Mouse (Mus musculus): ENCODE results near the gene Rbfox1.

Rbfox1 gene

DNA sequence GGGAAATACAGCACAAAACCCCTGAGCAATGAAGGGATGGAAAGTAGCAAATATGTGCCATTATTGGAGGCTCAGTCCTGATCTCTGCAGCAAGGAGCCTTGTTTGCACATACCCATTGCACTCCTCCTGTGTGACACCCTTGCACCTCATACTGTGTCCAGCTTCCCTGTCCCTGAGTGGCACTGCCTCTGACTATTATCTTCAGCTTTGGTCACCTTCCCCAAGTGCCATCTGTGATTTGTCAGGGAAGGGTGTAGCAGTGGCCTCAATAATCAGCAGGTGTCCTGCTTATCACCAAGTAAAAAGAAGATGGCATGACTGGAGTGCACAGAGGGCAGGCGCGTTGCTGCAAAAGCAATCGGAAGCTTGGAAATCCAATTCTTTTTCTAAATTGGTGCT lies 1119.4 kb downstream of the Rbfox1 start:
- no peak for DNase-seq (ENCODE audit: low read depth, low spot score)
- no peaks in the 10 kb centered on the region for H3K36me3 ChIP-seq (ENCODE audit: control insufficient read depth, insufficient read depth, low read length, poor library complexity, severe bottlenecking)
- H3K27me3 ChIP-seq (ENCODE audit: control insufficient read depth, insufficient read depth, low read length, poor library complexity, severe bottlenecking) = no peaks in the 10 kb centered on the region

DNA sequence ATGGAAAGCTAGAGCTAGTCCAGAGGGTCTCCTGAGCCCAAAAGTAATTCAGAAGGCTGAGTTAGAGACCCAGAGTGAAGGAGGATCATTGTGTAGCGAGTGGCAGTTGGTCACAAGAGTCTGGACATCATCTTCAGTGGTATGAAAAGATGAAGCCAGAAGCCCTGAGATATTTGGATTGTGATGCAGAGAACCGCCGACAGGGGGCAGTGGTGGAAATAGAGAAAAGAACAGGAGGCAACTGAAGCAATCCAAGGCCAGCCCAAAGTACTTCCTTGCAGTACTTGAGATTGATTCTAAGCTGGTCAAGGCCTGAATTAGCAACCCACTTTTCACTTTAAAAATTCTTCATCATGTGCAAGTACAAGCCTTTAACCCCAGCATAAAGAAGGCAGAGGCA lies 1120.3 kb downstream of the Rbfox1 start:
- Histone ChIP-seq H3K36me3 (ENCODE audit: control insufficient read depth, insufficient read depth, low read length, poor library complexity, severe bottlenecking) (no peaks in the 10 kb centered on the region), H3K27me3 (ENCODE audit: control insufficient read depth, insufficient read depth, low read length, poor library complexity, severe bottlenecking) (no peaks in the 10 kb centered on the region)
- DNase-seq (ENCODE audit: low read depth, low spot score) = no peak

DNA sequence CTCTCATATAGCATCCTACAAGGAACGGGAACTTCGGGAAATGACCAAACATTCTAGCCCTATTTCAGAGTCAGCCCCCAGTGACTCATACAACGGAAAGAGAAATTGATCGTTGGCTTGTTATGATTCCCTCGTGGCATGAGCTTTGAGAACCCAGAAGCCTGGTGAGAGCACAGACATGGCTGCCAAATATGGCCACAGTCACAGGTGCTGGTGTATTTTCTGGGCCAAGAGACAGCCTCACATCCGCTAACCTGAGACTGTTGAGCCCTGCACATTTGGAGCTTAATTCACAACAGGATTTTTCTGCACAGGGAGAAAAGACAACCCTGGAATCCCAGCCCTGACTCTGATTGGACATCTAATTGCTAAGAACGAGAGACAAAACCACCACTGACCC lies 1132.2 kb downstream of the Rbfox1 start:
- no peaks in the 10 kb centered on the region for H3K27me3 ChIP-seq (ENCODE audit: control insufficient read depth, insufficient read depth, low read length, poor library complexity, severe bottlenecking)

DNA sequence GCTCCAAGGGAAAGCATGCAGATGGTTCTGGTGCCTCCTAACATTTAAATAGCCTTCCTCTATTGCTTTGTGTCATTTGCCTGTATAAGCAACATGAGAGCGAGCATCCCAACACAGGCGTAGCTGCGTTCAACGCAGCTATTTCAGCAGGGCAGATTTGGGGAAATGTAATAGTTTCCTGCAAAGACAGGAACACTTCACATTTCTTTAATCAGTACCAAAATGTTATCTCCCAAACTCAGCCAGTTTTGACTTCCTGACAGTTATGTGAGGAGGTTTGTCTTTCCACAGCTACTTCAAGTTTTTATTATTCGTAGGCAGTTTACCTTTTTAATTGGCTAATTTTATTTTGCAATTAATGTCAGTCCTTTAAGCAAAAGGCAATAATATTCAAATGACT lies 1149.1 kb downstream of the Rbfox1 start:
- no peaks in the 10 kb centered on the region for H3K36me3 ChIP-seq (ENCODE audit: control insufficient read depth, insufficient read depth, low read length, poor library complexity, severe bottlenecking)

More for the DNA sequence above, 1132.2 kb downstream of the Rbfox1 start:
- H3K36me3 ChIP-seq (ENCODE audit: control insufficient read depth, insufficient read depth, low read length, poor library complexity, severe bottlenecking) = no peaks in the 10 kb centered on the region
- DNase-seq (ENCODE audit: low read depth, low spot score) = no peak

DNA sequence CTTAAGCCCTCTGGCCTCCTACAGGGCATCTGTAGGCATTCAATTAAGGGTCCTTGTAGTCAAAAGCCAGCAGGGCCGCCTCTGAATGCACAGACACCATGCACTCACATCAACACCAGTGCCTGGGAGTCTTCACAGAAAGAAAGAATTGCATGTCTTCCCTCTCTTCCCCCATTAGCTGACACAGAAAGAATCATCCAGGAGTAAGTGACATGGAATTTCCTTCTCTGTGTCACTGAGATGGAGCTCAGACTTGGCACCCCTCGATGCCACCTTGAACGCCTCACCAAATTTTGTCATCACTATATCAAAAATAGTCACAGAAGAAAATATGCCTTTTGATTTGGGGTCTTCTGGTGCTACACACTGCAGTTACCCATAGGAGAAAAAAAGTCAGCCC lies 1151.4 kb downstream of the Rbfox1 start:
- Histone ChIP-seq H3K36me3 (ENCODE audit: control insufficient read depth, insufficient read depth, low read length, poor library complexity, severe bottlenecking) (no peaks in the 10 kb centered on the region), H3K27me3 (ENCODE audit: control insufficient read depth, insufficient read depth, low read length, poor library complexity, severe bottlenecking) (no peaks in the 10 kb centered on the region; the same call in 1 of the 2 replicates)
- DNase-seq (ENCODE audit: low read depth, low spot score) = no peak

More for the DNA sequence above, 1149.1 kb downstream of the Rbfox1 start:
- H3K27me3 ChIP-seq (ENCODE audit: control insufficient read depth, insufficient read depth, low read length, poor library complexity, severe bottlenecking) = no peaks in the 10 kb centered on the region; the same call in 1 of the 2 replicates
- DNase-seq (ENCODE audit: low read depth, low spot score) = no peak

DNA sequence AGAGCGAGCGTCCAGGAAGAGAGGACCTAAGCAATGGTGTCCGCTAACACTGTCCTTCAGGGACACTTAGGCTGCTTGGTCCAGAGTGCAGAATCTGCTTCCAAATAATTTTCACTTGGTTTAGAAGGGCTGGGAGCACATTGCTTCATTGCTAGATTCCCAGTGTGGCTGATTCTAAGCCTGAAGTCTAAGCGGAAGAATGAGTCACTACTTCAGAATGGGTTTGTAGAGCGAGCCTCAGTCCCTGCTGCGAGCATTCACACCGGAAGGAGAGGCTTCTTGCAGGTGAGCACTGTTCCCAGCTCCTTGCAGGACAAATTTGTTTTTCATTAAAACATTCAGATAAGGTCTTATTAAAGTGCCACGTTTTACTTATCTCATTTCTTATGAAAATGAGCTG lies 1151.8 kb downstream of the Rbfox1 start:
- no peak for DNase-seq (ENCODE audit: low read depth, low spot score)
- no peaks in the 10 kb centered on the region for H3K36me3 ChIP-seq (ENCODE audit: control insufficient read depth, insufficient read depth, low read length, poor library complexity, severe bottlenecking)
- H3K27me3 ChIP-seq (ENCODE audit: control insufficient read depth, insufficient read depth, low read length, poor library complexity, severe bottlenecking) = no peaks in the 10 kb centered on the region; the same call in 1 of the 2 replicates

DNA sequence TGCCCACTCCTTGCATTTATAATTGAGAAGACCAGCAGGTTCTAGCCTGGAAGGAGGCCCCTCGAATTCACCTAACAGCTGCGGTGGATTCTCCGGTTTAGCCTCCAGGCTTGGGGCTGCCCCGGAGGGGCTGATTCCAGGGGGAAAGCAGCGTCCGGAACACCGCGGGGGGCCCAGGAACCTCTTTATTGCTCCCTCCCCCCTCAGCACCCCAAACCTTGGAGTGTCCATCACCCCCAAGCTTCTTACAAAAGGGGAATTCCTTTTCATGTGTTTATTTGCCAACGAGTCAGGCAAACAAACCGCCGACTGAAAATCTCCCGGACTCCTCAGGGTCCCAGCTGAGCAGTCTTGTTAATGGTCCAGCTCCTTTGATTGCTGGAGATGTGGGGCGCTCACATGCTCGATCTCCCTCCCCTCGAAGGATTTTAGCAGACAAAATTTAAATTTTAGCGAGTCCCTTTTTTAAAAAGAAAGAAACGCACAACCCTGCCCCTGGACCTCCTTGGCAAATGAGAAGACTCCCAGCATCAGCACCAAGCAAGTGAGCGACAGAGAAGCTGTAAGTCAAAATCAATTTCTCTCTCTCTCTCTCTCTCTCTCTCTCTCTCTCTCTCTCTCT lies 1153.6 kb downstream of the Rbfox1 start:
- Histone ChIP-seq H3K27me3 (ENCODE audit: control insufficient read depth, insufficient read depth, low read length, poor library complexity, severe bottlenecking) (no peaks in the 10 kb centered on the region; the same call in 1 of the 2 replicates), H3K36me3 (ENCODE audit: control insufficient read depth, insufficient read depth, low read length, poor library complexity, severe bottlenecking) (no peaks in the 10 kb centered on the region)
- no peak for DNase-seq (ENCODE audit: low read depth, low spot score)

DNA sequence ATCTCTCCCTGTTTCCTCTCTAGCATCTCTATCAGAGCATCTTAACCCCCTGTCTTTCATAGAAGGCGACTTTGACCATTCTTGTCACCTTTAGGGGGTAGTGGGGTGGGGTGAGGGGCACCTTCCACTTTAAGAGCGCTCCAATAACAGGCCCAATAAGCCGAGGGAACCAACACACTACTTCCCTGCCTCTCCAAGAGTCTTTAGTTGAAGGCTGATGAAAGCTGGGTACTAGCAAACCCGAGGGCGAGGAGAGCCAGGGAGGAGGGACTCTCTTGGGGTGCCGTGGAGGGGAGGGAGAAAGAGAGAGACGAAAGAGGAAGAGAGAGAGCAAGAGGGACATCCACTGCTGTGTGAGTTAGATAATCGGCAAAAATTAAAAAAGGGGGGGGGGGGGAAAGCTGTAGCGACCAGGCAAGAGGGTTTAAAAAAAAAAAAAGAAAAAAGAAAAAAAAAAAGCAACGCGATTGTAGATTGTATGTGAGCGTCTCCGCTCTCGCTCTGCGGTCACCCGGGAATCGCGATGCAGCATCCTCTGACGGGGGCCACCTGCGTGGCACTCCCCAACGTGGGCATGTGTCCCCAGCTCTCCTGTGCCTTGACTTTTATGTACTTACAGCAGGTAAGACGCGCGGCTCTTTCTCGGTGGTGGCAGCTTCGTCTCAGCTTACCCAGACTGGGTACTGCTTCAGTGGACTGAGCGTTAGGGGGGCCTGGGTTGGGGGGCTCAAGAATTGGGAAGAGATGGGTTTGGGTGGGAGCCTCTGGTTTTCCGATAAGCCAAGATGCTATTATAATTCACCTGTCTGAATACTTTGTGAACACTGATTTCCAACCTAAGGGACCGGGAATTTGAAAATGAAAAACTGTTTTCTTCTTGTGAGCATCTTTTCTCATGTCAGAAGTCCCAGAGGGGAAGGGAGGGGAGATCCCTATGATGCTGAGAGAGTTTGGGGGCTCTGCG lies 1154.5 kb downstream of the Rbfox1 start:
- Histone ChIP-seq H3K27me3 (ENCODE audit: control insufficient read depth, insufficient read depth, low read length, poor library complexity, severe bottlenecking) (no peaks in the 10 kb centered on the region; the same call in 1 of the 2 replicates), H3K36me3 (ENCODE audit: control insufficient read depth, insufficient read depth, low read length, poor library complexity, severe bottlenecking) (no peaks in the 10 kb centered on the region)
- no peak for DNase-seq (ENCODE audit: low read depth, low spot score)

DNA sequence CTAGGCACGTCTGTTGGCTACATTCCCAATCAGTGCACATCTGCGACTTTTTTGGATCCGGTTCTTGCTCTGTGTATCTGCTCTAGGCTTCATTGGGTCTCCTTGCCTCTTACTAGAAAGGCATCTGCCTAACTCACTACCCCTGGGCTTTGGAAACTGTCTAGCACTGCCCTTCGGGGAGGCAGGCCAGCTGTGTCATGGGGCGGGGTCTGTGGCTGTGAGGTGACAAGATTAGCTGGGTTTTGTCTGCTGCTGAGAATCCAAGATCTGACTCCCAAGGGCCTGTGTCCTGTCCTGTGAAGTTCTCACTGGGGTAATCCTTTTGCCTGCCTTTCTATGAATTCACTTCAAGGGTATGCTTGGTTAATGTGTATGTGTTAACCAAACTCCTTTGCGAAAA lies 1155.5 kb downstream of the Rbfox1 start:
- H3K36me3 ChIP-seq (ENCODE audit: control insufficient read depth, insufficient read depth, low read length, poor library complexity, severe bottlenecking) = no peaks in the 10 kb centered on the region
- DNase-seq (ENCODE audit: low read depth, low spot score) = no peak

DNA sequence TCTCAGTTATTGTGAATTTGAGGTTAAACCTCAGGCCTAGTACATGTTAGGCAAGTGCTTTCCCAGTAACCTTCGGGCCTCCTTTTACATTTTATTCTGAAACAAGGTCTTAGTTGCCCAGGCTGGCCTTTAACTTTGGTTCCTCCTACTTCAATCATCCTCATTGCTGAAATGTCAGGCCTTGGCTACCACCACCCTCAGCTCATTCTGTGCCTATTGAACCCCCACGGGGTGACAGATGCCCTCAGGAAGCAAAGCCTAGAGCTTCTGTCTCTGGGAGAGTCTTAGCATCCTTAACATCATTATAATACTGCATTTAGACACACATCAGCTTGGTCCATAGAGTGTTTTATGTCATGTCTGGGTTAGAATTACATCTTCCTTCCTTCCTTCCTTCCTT lies 1162.3 kb downstream of the Rbfox1 start:
- H3K27me3 ChIP-seq (ENCODE audit: control insufficient read depth, insufficient read depth, low read length, poor library complexity, severe bottlenecking) = no peaks in the 10 kb centered on the region
- H3K36me3 ChIP-seq (ENCODE audit: control insufficient read depth, insufficient read depth, low read length, poor library complexity, severe bottlenecking) = no peaks in the 10 kb centered on the region
- no peak for DNase-seq (ENCODE audit: low read depth, low spot score)

More for the DNA sequence above, 1155.5 kb downstream of the Rbfox1 start:
- no peaks in the 10 kb centered on the region; the same call in 1 of the 2 replicates for H3K27me3 ChIP-seq (ENCODE audit: control insufficient read depth, insufficient read depth, low read length, poor library complexity, severe bottlenecking)

DNA sequence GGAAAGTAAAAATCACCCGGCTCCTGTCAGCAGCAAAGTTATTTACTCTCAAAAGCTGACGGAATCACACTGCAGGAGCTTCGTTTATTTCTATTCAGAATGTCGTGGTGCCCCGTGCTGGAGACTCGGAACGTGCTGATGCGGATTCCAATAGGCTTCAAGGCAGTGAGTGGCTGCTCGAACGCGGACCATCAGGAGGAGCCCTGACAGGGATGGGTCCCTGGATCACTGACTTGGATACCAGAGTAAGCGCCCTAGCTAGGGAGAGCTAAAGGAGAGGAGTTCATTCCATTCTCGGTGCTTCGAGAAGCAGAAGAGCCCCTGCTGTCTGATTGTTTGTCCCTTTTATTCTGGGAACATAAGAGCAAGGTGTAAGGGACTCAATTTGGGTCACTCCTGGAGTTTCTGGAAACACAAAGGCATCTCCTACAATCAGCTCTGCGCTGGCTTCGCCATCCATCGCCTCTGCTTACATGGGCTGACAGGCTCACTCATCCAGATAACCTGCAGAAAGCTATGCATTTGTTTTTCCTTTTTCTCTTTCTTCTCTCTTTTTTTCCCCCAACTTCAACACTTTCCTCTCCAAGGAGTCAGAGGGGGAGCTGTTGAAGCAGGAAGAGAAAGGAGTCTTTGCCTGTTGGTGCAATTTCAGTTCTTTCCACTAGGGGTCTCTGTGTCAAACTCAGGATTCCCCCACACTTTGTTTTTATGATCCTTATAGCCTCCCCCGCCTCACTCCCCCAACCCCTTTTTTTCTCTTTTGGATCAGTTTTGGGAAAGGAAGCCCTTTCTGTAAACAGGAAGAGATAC lies 1164.2 kb downstream of the Rbfox1 start:
- no peak for DNase-seq (ENCODE audit: low read depth, low spot score)
- no peaks in the 10 kb centered on the region for H3K27me3 ChIP-seq (ENCODE audit: control insufficient read depth, insufficient read depth, low read length, poor library complexity, severe bottlenecking)
- H3K36me3 ChIP-seq (ENCODE audit: control insufficient read depth, insufficient read depth, low read length, poor library complexity, severe bottlenecking) = no peaks in the 10 kb centered on the region

DNA sequence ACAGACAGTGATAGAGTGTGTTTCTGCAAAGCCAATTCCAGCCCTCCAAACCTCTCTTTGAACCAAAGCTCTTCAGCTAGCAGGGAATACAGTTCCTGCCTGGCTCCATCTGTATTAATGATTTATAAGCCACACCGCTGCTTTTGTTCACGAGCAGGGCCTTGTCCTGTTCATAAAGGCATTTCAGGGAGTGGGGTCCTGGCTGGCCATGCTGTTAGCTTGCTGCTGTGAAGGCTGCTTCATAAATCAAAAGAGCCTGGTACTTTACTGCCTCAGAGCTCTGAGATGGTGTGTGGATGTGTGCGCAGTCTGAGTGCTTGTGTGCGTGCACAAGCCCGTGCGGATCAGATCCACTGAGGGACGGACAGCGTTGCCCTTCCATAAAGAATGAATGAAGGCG lies 1165.8 kb downstream of the Rbfox1 start:
- Histone ChIP-seq H3K36me3 (ENCODE audit: control insufficient read depth, insufficient read depth, low read length, poor library complexity, severe bottlenecking) (no peaks in the 10 kb centered on the region), H3K27me3 (ENCODE audit: control insufficient read depth, insufficient read depth, low read length, poor library complexity, severe bottlenecking) (no peaks in the 10 kb centered on the region)
- no peak for DNase-seq (ENCODE audit: low read depth, low spot score)

DNA sequence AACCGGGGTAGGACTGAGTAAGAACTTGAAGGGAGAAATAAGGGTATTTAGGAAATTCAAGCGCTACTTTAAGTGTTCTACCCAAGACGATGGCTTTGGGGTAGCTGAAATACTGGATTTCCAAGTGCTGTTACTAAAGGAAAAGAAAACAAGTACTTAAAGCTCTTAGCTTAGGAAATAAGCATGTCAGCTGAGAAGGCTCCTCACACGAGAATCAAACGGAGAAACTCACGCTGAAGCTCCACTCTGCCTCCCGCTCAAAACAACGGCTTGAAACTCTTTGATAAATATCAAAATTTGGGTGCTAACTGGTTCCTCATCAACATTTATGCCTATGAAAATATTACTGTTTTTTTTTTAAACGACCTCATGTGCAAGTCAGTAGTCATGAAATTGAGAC lies 1166.8 kb downstream of the Rbfox1 start:
- DNase-seq (ENCODE audit: low read depth, low spot score) = no peak
- Histone ChIP-seq H3K27me3 (ENCODE audit: control insufficient read depth, insufficient read depth, low read length, poor library complexity, severe bottlenecking) (no peaks in the 10 kb centered on the region), H3K36me3 (ENCODE audit: control insufficient read depth, insufficient read depth, low read length, poor library complexity, severe bottlenecking) (no peaks in the 10 kb centered on the region)

DNA sequence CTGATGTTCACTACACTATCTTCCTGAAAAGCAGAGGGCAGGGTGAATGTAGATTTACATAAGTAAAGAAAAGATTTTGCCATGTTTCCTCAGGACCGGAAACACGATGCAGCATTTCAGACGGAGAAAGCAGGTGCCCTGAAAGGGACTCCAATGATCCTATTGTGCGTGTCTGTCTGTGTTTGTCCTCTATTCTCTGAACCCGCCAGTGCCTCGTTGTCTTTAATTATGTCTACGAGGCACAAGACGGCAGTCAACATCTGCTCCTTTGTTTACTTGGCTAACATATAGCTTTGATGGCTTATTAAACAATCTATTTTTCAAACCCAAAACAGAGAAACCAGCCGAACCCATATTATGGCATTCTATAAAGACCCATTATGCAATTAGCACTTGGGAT lies 1167.3 kb downstream of the Rbfox1 start:
- Histone ChIP-seq H3K27me3 (ENCODE audit: control insufficient read depth, insufficient read depth, low read length, poor library complexity, severe bottlenecking) (no peaks in the 10 kb centered on the region), H3K36me3 (ENCODE audit: control insufficient read depth, insufficient read depth, low read length, poor library complexity, severe bottlenecking) (no peaks in the 10 kb centered on the region)
- DNase-seq (ENCODE audit: low read depth, low spot score) = no peak

All from splenic B cell, adult 2 months (primary cell).